Mouse (Mus musculus): ENCODE measurements at regions not wholly inside any gene's neighbourhood (a gene's known extent, or its start where the extent isn't known, plus 50 kb on each side); places are given as distances from the start of the nearest gene placed in this dataset.

- no peak for DNase-seq (ENCODE audit: extremely low spot score)
Observed at GRCm38 (mm10) chr9:90367745-90368144, 97.1 kb upstream of the Tbc1d2b start.

- DNase-seq (ENCODE audit: extremely low spot score): no peak
Observed at GRCm38 (mm10) chr9:90326531-90326930, 55.9 kb upstream of the Tbc1d2b start.

Data from embryo, embryonic 9.5 days (tissue).